Mouse (Mus musculus) lung, postnatal 0 days (tissue): ENCODE results near the gene Kif5a. TPM values are rescaled to one million over a fixed set of nuclear protein-coding genes. Genes with fewer than 3 reads are reported as not detected.
"Not testable (repeated sequence)": the region's sequence is repeated elsewhere in the genome, so short reads cannot be mapped to it uniquely, and the experiment has no call there.

Source experiments
- ATAC-seq: fragments of 200-750 bp; cut with Nextera tagmentation; 2 replicates; pipeline ENCODE4 v1.8.0; 2017; ENCODE audit warnings: moderate library complexity
- DNase-seq: peaks from one replicate; pipeline ENCODE4 v3.0.0-alpha.2; 2016; ENCODE audit warnings: low spot score
- H3K27ac ChIP-seq: fragments of 300-500 bp; sonication (generic); 2 replicates; pipeline ENCODE4 v1.5.1; 2014; ENCODE audit warnings: antibody characterized with exemption, mild to moderate bottlenecking, low read length, mixed read lengths
- H3K27me3 ChIP-seq: fragments of 300-500 bp; sonication (generic); replicated peaks from 2 replicates; pipeline ENCODE4 v1.6.1; 2014; ENCODE audit warnings: low read length, mixed read lengths; ENCODE audit not compliant: insufficient read depth
- H3K36me3 ChIP-seq: fragments of 300-500 bp; sonication (generic); 2 replicates; pipeline ENCODE4 v1.6.1; 2014; ENCODE audit warnings: low read length, mixed read lengths; ENCODE audit not compliant: insufficient read depth
- H3K4me1 ChIP-seq: fragments of 300-500 bp; sonication (generic); 2 replicates; pipeline ENCODE4 v1.6.1; 2014; ENCODE audit warnings: antibody characterized with exemption, low read depth, low read length, mixed read lengths; ENCODE audit not compliant: insufficient read depth
- H3K4me2 ChIP-seq: fragments of 300-500 bp; sonication (generic); replicated peaks from 2 replicates; pipeline ENCODE4 v1.6.1; 2014; ENCODE audit warnings: low read depth, mild to moderate bottlenecking, low read length, moderate library complexity, mixed read lengths
- H3K4me3 ChIP-seq: fragments of 300-500 bp; sonication (generic); 2 replicates; pipeline ENCODE4 v1.5.1; 2014; ENCODE audit warnings: low read depth, low read length
- H3K9ac ChIP-seq: fragments of 300-500 bp; sonication (generic); replicated peaks from 2 replicates; pipeline ENCODE4 v1.6.1; 2014; ENCODE audit warnings: low read depth, mild to moderate bottlenecking
- H3K9me3 ChIP-seq: fragments of 300-500 bp; sonication (generic); 2 replicates; pipeline ENCODE4 v1.6.1; 2016; ENCODE audit warnings: low read length, mixed read lengths
- CTCF ChIP-seq: IDR thresholded peaks from 2 replicates; pipeline ENCODE4 v1.5.1; 2016; ENCODE audit warnings: antibody characterized with exemption, mild to moderate bottlenecking
- EP300 ChIP-seq: IDR thresholded peaks from 2 replicates; pipeline ENCODE4 v1.6.1; 2016; ENCODE audit warnings: antibody characterized with exemption, mild to moderate bottlenecking, control low read depth
- WGBS: fragments of 180-500 bp; shearing (Covaris S2); extraction: QIAGEN DNeasy Blood & Tissue Kit; methylation state at CpG from one replicate; pipeline ENCODE4 v1.1.7; 2014; 5-methylcytosine and 5-hydroxymethylcytosine counted together
- polyA plus RNA-seq: library from polyadenylated mRNA; unstranded; fragments of >200 nt; fragmentation: Nextera tagmentation; extraction: Ambion mirVana; gene quantifications from 2 replicates; pipeline ENCODE4 v1.2.1, GENCODE M21; 2015

The Kif5a gene
- polyA plus RNA-seq, 1 experiment from 2014 or later, result 0.12 TPM

GRCm38 (mm10) chr10:127193011-127193410, 70.1 kb downstream of the Kif5a start:
- Histone ChIP-seq H3K27ac (no peak overlapping the region), H3K4me1 (peaks cover 20% of the 10 kb centered on the region; the same call in 1 of the 2 replicates), H3K4me3 (no peak overlapping the region), H3K4me2 (no peak overlapping the region), H3K27me3 (peaks cover 2% of the 10 kb centered on the region; the same call in 1 of the 2 replicates), H3K9me3 (no peaks in the 10 kb centered on the region), H3K36me3 (no peaks in the 10 kb centered on the region), H3K9ac (no peak overlapping the region)
- ATAC-seq (no peak), DNase-seq (no peak)
- 82% methylated on average over 9 of the region's 9 CpGs for WGBS
- no peak for TF ChIP-seq CTCF
- TF ChIP-seq EP300, result no peak

GRCm38 (mm10) chr10:127192057-127192328, 71.2 kb downstream of the Kif5a start:
- H3K36me3 ChIP-seq, ATAC-seq, H3K9me3 ChIP-seq, H3K4me2 ChIP-seq, H3K27me3 ChIP-seq, H3K27ac ChIP-seq, H3K4me3 ChIP-seq, DNase-seq, H3K9ac ChIP-seq: not testable (repeated sequence)
- H3K4me1 ChIP-seq, result peaks cover 20% of the 10 kb centered on the region; the same call in 1 of the 2 replicates
- 91% methylated on average over 1 of the region's 1 CpGs for WGBS

- H3K4me1 ChIP-seq, result peaks cover 20% of the 10 kb centered on the region; the same call in 1 of the 2 replicates
- 61% methylated on average over 19 of the region's 19 CpGs for WGBS
- TF ChIP-seq EP300 (no peak), CTCF (0 out of 2 replicates have a peak, but pooled peaks have one; percentile 1)
These were observed 71.7 kb downstream of the Kif5a start for GRCm38 (mm10) chr10:127191191-127192056.

GRCm38 (mm10) chr10:127190398-127191190, 72.6 kb downstream of the Kif5a start:
- H3K4me3 ChIP-seq, result peak overlapping the region; percentile 54; the same call in 1 of the 2 replicates
- WGBS, result 37% methylated on average over 12 of the region's 14 CpGs
- H3K9ac ChIP-seq, result no peak overlapping the region

More at GRCm38 (mm10) chr10:127191191-127192056, 71.7 kb downstream of the Kif5a start:
- Histone ChIP-seq H3K4me2 (peak overlapping the region; percentile 82; the same call in 1 of the 2 replicates), H3K4me3 (no peak overlapping the region), H3K9me3 (no peaks in the 10 kb centered on the region), H3K36me3 (no peaks in the 10 kb centered on the region), H3K27ac (0 out of 2 replicates have a peak overlapping the region, but pooled peaks have one; percentile 14), H3K27me3 (peaks cover 5% of the 10 kb centered on the region; the same call in 1 of the 2 replicates), H3K9ac (no peak overlapping the region)
- ATAC-seq (no peak), DNase-seq (no peak)

GRCm38 (mm10) chr10:127189651-127190381, 73.3 kb downstream of the Kif5a start, which contains the start of gene Arhgef25:
Gene Arhgef25, minus strand, starts transcription at chr10:127190083.
- ATAC-seq (peak; percentile 49), DNase-seq (peak; percentile 73)
- peak within 1 kb of the TSS; percentile 85 for H3K27ac ChIP-seq
- H3K9me3 ChIP-seq, result no peaks in the 10 kb centered on the region
- H3K9ac ChIP-seq, result peak within 1 kb of the TSS; percentile 48
- H3K4me3 ChIP-seq, result peak within 1 kb of the TSS; percentile 54
- 2% methylated on average over 35 of the region's 35 CpGs for WGBS
- peaks cover 5% of the 10 kb centered on the region; the same call in 1 of the 2 replicates for H3K27me3 ChIP-seq
- no peaks in the 10 kb centered on the region for H3K36me3 ChIP-seq
- H3K4me2 ChIP-seq, result peak within 1 kb of the TSS; percentile 82
- peaks cover 15% of the 10 kb centered on the region; the same call in 1 of the 2 replicates for H3K4me1 ChIP-seq
- TF ChIP-seq EP300 (no peak), CTCF (no peak)

More at GRCm38 (mm10) chr10:127190398-127191190, 72.6 kb downstream of the Kif5a start:
- Histone ChIP-seq H3K4me1 (peaks cover 15% of the 10 kb centered on the region; the same call in 1 of the 2 replicates), H3K27ac (peak overlapping the region; percentile 85), H3K4me2 (peak overlapping the region; percentile 82), H3K36me3 (no peaks in the 10 kb centered on the region), H3K9me3 (no peaks in the 10 kb centered on the region), H3K27me3 (peaks cover 5% of the 10 kb centered on the region; the same call in 1 of the 2 replicates)
- no peak for DNase-seq
- TF ChIP-seq EP300 (no peak), CTCF (no peak)
- ATAC-seq, result no peak
